Mouse (Mus musculus): ENCODE results near the gene Rgs16. TPM values are rescaled to one million over a fixed set of nuclear protein-coding genes. Genes with fewer than 3 reads are reported as not detected.

The Rgs16 gene
- polyA plus RNA-seq, 1 experiment from 2014 or later, result 6.5 TPM

DNA sequence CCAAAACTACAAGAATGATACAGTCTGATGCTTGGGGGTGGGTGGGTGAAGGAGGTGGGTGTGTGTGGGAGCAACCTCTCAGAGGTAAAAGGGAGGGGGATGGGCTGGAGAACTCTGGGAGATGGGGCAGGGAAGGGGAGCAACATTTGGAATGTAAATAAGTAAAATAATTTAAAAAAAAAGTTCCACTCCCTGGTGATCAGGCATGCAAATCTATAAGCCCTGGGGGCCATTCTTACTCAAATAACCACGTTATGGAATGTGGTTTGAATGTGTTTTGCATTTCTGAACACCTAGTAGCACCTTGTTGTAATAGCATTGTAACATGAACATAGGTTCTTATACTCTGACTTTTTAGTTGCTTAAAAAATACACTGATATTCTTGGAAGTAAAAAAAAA is 43.2 kb downstream of the Rgs16 start:
- Histone ChIP-seq H3K27ac (replicated peaks; ENCODE audit: low read depth, low read length) (no peak overlapping the region), H3K9ac (replicated peaks; ENCODE audit: low read length) (no peak overlapping the region), H3K4me2 (ENCODE audit: low read depth, low read length) (no peak overlapping the region), H3K9me3 (replicated peaks; ENCODE audit: control insufficient read depth, low read length) (no peaks in the 10 kb centered on the region), H3K4me3 (ENCODE audit: low read depth, low read length) (no peak overlapping the region), H3K4me1 (ENCODE audit: control insufficient read depth, insufficient read depth, low read length) (no peaks in the 10 kb centered on the region), H3K27me3 (ENCODE audit: control insufficient read depth, insufficient read depth, low read length) (no peaks in the 10 kb centered on the region), H3K36me3 (replicated peaks; ENCODE audit: control insufficient read depth, insufficient read depth, low read depth, low read length) (no peaks in the 10 kb centered on the region)
- DNase-seq (ENCODE audit: low spot score) (no peak), ATAC-seq (replicated peaks; ENCODE audit: insufficient number of reproducible peaks, low FRiP score, low TSS enrichment, low read depth) (no peak)
- WGBS, result 54% methylated on average over 1 of the region's 1 CpGs

DNA sequence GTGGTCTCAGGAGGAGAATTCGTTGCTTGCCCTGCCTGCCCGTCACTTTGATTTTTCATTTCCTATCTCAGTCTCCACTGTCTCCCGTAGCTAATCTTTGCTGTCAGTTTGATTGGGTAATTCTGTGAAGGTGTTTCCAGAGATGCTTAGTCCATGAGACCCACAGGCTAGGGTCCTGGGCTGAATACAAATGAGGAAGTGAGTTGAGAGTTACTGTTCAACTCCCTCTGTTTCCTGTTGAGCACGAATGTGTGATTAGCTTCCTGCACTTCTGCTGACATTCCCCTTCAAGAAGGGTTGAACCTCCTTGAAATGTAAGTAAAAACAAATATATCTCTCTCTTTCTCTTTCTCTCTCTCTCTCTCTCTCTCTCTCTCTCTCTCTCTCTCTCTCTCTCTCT is 45.5 kb downstream of the Rgs16 start:
- no peaks in the 10 kb centered on the region for H3K27me3 ChIP-seq (ENCODE audit: control insufficient read depth, insufficient read depth, low read length)
- H3K9ac ChIP-seq (replicated peaks; ENCODE audit: low read length), result no peak overlapping the region
- H3K4me1 ChIP-seq (ENCODE audit: control insufficient read depth, insufficient read depth, low read length), result no peaks in the 10 kb centered on the region
- H3K36me3 ChIP-seq (replicated peaks; ENCODE audit: control insufficient read depth, insufficient read depth, low read depth, low read length), result no peaks in the 10 kb centered on the region
- ATAC-seq (replicated peaks; ENCODE audit: insufficient number of reproducible peaks, low FRiP score, low TSS enrichment, low read depth) (no peak), DNase-seq (ENCODE audit: low spot score) (no peak)
- no peak overlapping the region for H3K27ac ChIP-seq (replicated peaks; ENCODE audit: low read depth, low read length)
- no peak overlapping the region for H3K4me2 ChIP-seq (ENCODE audit: low read depth, low read length)
- WGBS, result 71% methylated on average over 4 of the region's 4 CpGs
- no peaks in the 10 kb centered on the region for H3K9me3 ChIP-seq (replicated peaks; ENCODE audit: control insufficient read depth, low read length)
- H3K4me3 ChIP-seq (ENCODE audit: low read depth, low read length), result no peak overlapping the region

DNA sequence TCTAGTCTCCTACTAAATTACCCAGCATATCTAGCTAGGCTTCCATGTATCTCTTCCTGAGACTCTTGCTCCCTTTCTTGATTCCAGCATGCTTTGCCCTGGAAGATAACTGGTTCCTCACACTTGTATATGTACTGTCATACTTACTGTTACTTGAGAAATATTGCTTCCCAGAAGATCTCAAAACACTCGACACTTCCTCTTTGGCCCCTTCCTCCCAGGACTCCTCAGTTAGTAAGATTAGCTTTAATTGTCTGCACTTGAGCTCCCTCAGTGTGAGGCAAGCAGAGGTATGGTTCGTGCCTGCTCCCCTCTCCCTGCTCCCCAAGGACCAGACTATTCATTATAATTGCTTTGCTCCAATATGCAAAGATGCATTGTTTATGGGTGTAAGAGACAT is 50.6 kb downstream of the Rgs16 start:
- no peaks in the 10 kb centered on the region for H3K4me1 ChIP-seq (ENCODE audit: control insufficient read depth, insufficient read depth, low read length)
- 62% methylated on average over 2 of the region's 2 CpGs for WGBS
- DNase-seq (ENCODE audit: low spot score) (no peak), ATAC-seq (replicated peaks; ENCODE audit: insufficient number of reproducible peaks, low FRiP score, low TSS enrichment, low read depth) (no peak)
- no peak overlapping the region for H3K4me2 ChIP-seq (ENCODE audit: low read depth, low read length)
- H3K9me3 ChIP-seq (replicated peaks; ENCODE audit: control insufficient read depth, low read length), result no peaks in the 10 kb centered on the region
- H3K4me3 ChIP-seq (ENCODE audit: low read depth, low read length), result no peak overlapping the region
- H3K27me3 ChIP-seq (ENCODE audit: control insufficient read depth, insufficient read depth, low read length), result no peaks in the 10 kb centered on the region
- no peak overlapping the region for H3K27ac ChIP-seq (replicated peaks; ENCODE audit: low read depth, low read length)
- H3K36me3 ChIP-seq (replicated peaks; ENCODE audit: control insufficient read depth, insufficient read depth, low read depth, low read length), result no peaks in the 10 kb centered on the region
- H3K9ac ChIP-seq (replicated peaks; ENCODE audit: low read length), result no peak overlapping the region

DNA sequence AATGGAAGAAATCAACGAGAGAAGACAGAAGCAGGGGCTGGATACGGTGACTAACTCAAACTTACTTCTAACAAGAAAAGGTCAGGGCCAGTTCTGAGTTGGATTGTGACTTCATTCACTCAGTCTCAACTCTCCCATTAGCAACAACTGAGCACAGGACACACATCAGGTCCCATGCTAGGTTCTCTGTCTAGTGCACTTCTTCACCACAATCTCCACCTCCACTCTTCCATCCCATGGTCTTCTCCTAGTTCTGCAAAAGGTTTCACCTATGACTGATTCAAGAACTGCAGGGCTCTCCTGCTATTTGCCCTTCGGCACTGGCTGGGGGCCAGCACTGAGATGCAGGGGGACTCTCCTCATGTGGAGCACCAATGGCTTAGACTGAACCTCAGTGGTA is 54.1 kb downstream of the Rgs16 start:
- Histone ChIP-seq H3K4me1 (ENCODE audit: control insufficient read depth, insufficient read depth, low read length) (no peaks in the 10 kb centered on the region), H3K27me3 (ENCODE audit: control insufficient read depth, insufficient read depth, low read length) (no peaks in the 10 kb centered on the region), H3K9me3 (replicated peaks; ENCODE audit: control insufficient read depth, low read length) (no peaks in the 10 kb centered on the region), H3K4me2 (ENCODE audit: low read depth, low read length) (no peak overlapping the region), H3K4me3 (ENCODE audit: low read depth, low read length) (no peak overlapping the region), H3K27ac (replicated peaks; ENCODE audit: low read depth, low read length) (no peak overlapping the region), H3K9ac (replicated peaks; ENCODE audit: low read length) (no peak overlapping the region), H3K36me3 (replicated peaks; ENCODE audit: control insufficient read depth, insufficient read depth, low read depth, low read length) (no peaks in the 10 kb centered on the region)
- 75% methylated on average over 3 of the region's 3 CpGs for WGBS
- ATAC-seq (replicated peaks; ENCODE audit: insufficient number of reproducible peaks, low FRiP score, low TSS enrichment, low read depth), result no peak
- no peak for DNase-seq (ENCODE audit: low spot score)

Other genes starting within 250 kb of the Rgs16 start
- gene Npl, start 190.3 kb upstream of the Rgs16 start, polyA plus RNA-seq (2014; fragmentation: Nextera tagmentation; extraction: Ambion mirVana), result 9.8 and 11.4 TPM in 2 replicates
- gene Rgs8, start 87.3 kb upstream of the Rgs16 start, polyA plus RNA-seq (2014; fragmentation: Nextera tagmentation; extraction: Ambion mirVana), result 1.9 and 2.6 TPM in 2 replicates
- gene Rnasel, start 9.1 kb downstream of the Rgs16 start, polyA plus RNA-seq (2014; fragmentation: Nextera tagmentation; extraction: Ambion mirVana), result 14.5 and 15.0 TPM in 2 replicates
- gene Rgsl1, start 103.8 kb downstream of the Rgs16 start, polyA plus RNA-seq (2014; fragmentation: Nextera tagmentation; extraction: Ambion mirVana), result 0.14 TPM in 1 of 2 replicates, not detected in the other
- gene Teddm1b, start 134.0 kb downstream of the Rgs16 start, polyA plus RNA-seq (2014; fragmentation: Nextera tagmentation; extraction: Ambion mirVana), result 0.14 and 0.38 TPM in 2 replicates
- not detected in 2 replicates for gene Teddm1a, start 151.4 kb downstream of the Rgs16 start, polyA plus RNA-seq (2014; fragmentation: Nextera tagmentation; extraction: Ambion mirVana)
- gene Glul, start 159.6 kb downstream of the Rgs16 start, polyA plus RNA-seq (2014; fragmentation: Nextera tagmentation; extraction: Ambion mirVana), result 128 and 142 TPM in 2 replicates
- 0.45 and 0.61 TPM in 2 replicates for gene Teddm2, start 159.9 kb downstream of the Rgs16 start, polyA plus RNA-seq (2014; fragmentation: Nextera tagmentation; extraction: Ambion mirVana)